Mouse (Mus musculus) liver, embryonic 16.5 days (tissue): ENCODE data around the gene Shld1. TPM values are rescaled to one million over a fixed set of nuclear protein-coding genes. Genes with fewer than 3 reads are reported as not detected.

Experiments used
- ATAC-seq: fragments of 200-750 bp; cut with Nextera tagmentation; 2 replicates; pipeline ENCODE4 v1.8.0; 2017; ENCODE audit warnings: low read depth, mild to moderate bottlenecking, moderate number of reproducible peaks, moderate library complexity
- H3K27ac ChIP-seq: fragments of 300-500 bp; sonication (generic); 2 replicates; pipeline ENCODE4 v1.5.1; 2014; ENCODE audit warnings: mild to moderate bottlenecking, low read length
- H3K27me3 ChIP-seq: fragments of 300-500 bp; sonication (generic); 2 replicates; pipeline ENCODE4 v1.6.1; 2014; ENCODE audit warnings: low read depth, low read length, mixed read lengths; ENCODE audit not compliant: control insufficient read depth, insufficient read depth
- H3K36me3 ChIP-seq: fragments of 300-500 bp; sonication (generic); 2 replicates; pipeline ENCODE4 v1.6.1; 2014; ENCODE audit warnings: mild to moderate bottlenecking; ENCODE audit not compliant: control insufficient read depth, insufficient read depth
- H3K4me1 ChIP-seq: fragments of 300-500 bp; sonication (generic); 2 replicates; pipeline ENCODE4 v1.6.1; 2014; ENCODE audit warnings: low read depth, low read length, mixed read lengths; ENCODE audit not compliant: control insufficient read depth
- H3K4me2 ChIP-seq: fragments of 300-500 bp; sonication (generic); 2 replicates; pipeline ENCODE4 v1.6.1; 2014; ENCODE audit warnings: low read depth, low read length, mixed read lengths
- H3K4me3 ChIP-seq: fragments of 300-500 bp; sonication (generic); 2 replicates; pipeline ENCODE4 v1.5.1; 2014; ENCODE audit warnings: low read depth, mild to moderate bottlenecking, low read length
- H3K9ac ChIP-seq: fragments of 300-500 bp; sonication (generic); 2 replicates; pipeline ENCODE4 v1.6.1; 2014; ENCODE audit warnings: low read depth, low read length
- H3K9me3 ChIP-seq: fragments of 300-500 bp; sonication (generic); replicated peaks from 2 replicates; pipeline ENCODE4 v1.6.1; 2016; ENCODE audit warnings: low read length; ENCODE audit not compliant: control insufficient read depth
- whole genome bisulfite sequencing: fragments of 180-500 bp; shearing (Covaris S2); extraction: QIAGEN DNeasy Blood & Tissue Kit; methylation state at CpG from one replicate; pipeline ENCODE4 v1.1.7; 2014; ENCODE audit not compliant: insufficient replicate concordance; 5-methylcytosine and 5-hydroxymethylcytosine counted together
- polyA plus RNA-seq: library from polyadenylated mRNA; unstranded; fragments of >200 nt; fragmentation: Nextera tagmentation; extraction: Ambion mirVana; gene quantifications from 2 replicates; pipeline ENCODE4 v1.2.1, GENCODE M21; 2015

The Shld1 gene
- polyA plus RNA-seq, 1 experiment from 2014 or later = 9.8 TPM

GRCm38 (mm10) chr2:132725376-132725905 is 38.7 kb downstream of the Shld1 start:
- no peak for ATAC-seq
- WGBS = 61% methylated on average over 9 of the region's 9 CpGs
- Histone ChIP-seq H3K27ac (no peak overlapping the region), H3K4me2 (no peak overlapping the region), H3K9ac (no peak overlapping the region), H3K27me3 (no peaks in the 10 kb centered on the region), H3K9me3 (no peaks in the 10 kb centered on the region), H3K4me3 (no peak overlapping the region), H3K4me1 (no peaks in the 10 kb centered on the region), H3K36me3 (no peaks in the 10 kb centered on the region)

GRCm38 (mm10) chr2:132726156-132726555 is 39.4 kb downstream of the Shld1 start:
- Histone ChIP-seq H3K4me2 (no peak overlapping the region), H3K27ac (no peak overlapping the region), H3K36me3 (no peaks in the 10 kb centered on the region), H3K27me3 (no peaks in the 10 kb centered on the region), H3K4me1 (no peaks in the 10 kb centered on the region), H3K9me3 (no peaks in the 10 kb centered on the region), H3K4me3 (no peak overlapping the region), H3K9ac (no peak overlapping the region)
- no peak for ATAC-seq
- WGBS = 79% methylated on average over 2 of the region's 2 CpGs

GRCm38 (mm10) chr2:132732940-132733339 is 46.2 kb downstream of the Shld1 start:
- no peak for ATAC-seq
- no peaks in the 10 kb centered on the region for H3K36me3 ChIP-seq
- H3K9ac ChIP-seq = no peak overlapping the region
- no peak overlapping the region for H3K4me3 ChIP-seq
- no peaks in the 10 kb centered on the region for H3K4me1 ChIP-seq
- H3K27ac ChIP-seq = no peak overlapping the region
- 64% methylated on average over 5 of the region's 5 CpGs for WGBS
- no peaks in the 10 kb centered on the region for H3K27me3 ChIP-seq
- H3K4me2 ChIP-seq = no peak overlapping the region
- no peaks in the 10 kb centered on the region for H3K9me3 ChIP-seq

GRCm38 (mm10) chr2:132733603-132734573 is 47.2 kb downstream of the Shld1 start:
- Histone ChIP-seq H3K4me3 (no peak overlapping the region), H3K36me3 (no peaks in the 10 kb centered on the region), H3K4me1 (no peaks in the 10 kb centered on the region), H3K27me3 (no peaks in the 10 kb centered on the region), H3K9ac (no peak overlapping the region), H3K27ac (no peak overlapping the region), H3K4me2 (no peak overlapping the region), H3K9me3 (no peaks in the 10 kb centered on the region)
- WGBS = 71% methylated on average over 10 of the region's 10 CpGs
- no peak for ATAC-seq

GRCm38 (mm10) chr2:132738816-132739432 is 52.2 kb downstream of the Shld1 start:
- no peaks in the 10 kb centered on the region for H3K9me3 ChIP-seq
- WGBS = 45% methylated on average over 2 of the region's 2 CpGs
- no peaks in the 10 kb centered on the region for H3K36me3 ChIP-seq
- no peaks in the 10 kb centered on the region for H3K27me3 ChIP-seq
- no peak overlapping the region for H3K27ac ChIP-seq
- no peak overlapping the region for H3K4me2 ChIP-seq
- no peak overlapping the region for H3K9ac ChIP-seq
- no peak overlapping the region for H3K4me3 ChIP-seq
- H3K4me1 ChIP-seq = no peaks in the 10 kb centered on the region
- no peak for ATAC-seq

- no peak for ATAC-seq
- Histone ChIP-seq H3K4me3 (no peak overlapping the region), H3K9me3 (no peaks in the 10 kb centered on the region), H3K36me3 (no peaks in the 10 kb centered on the region), H3K9ac (no peak overlapping the region), H3K4me2 (no peak overlapping the region), H3K27ac (no peak overlapping the region), H3K4me1 (no peaks in the 10 kb centered on the region), H3K27me3 (no peaks in the 10 kb centered on the region)
- 65% methylated on average over 8 of the region's 8 CpGs for WGBS
Measured at GRCm38 (mm10) chr2:132741862-132742347, 55.2 kb downstream of the Shld1 start.

- Histone ChIP-seq H3K9me3 (no peaks in the 10 kb centered on the region), H3K27ac (no peak overlapping the region), H3K9ac (no peak overlapping the region), H3K4me3 (no peak overlapping the region), H3K27me3 (no peaks in the 10 kb centered on the region), H3K4me1 (no peaks in the 10 kb centered on the region), H3K36me3 (no peaks in the 10 kb centered on the region), H3K4me2 (no peak overlapping the region)
- 69% methylated on average over 5 of the region's 5 CpGs for WGBS
- ATAC-seq = no peak
Measured at GRCm38 (mm10) chr2:132744866-132745265, 58.1 kb downstream of the Shld1 start.

GRCm38 (mm10) chr2:132746108-132746507 is 59.4 kb downstream of the Shld1 start:
- H3K4me3 ChIP-seq = no peak overlapping the region
- H3K27me3 ChIP-seq = no peaks in the 10 kb centered on the region
- no peaks in the 10 kb centered on the region for H3K4me1 ChIP-seq
- H3K9me3 ChIP-seq = no peaks in the 10 kb centered on the region
- H3K27ac ChIP-seq = no peak overlapping the region
- WGBS = 58% methylated on average over 3 of the region's 3 CpGs
- no peaks in the 10 kb centered on the region for H3K36me3 ChIP-seq
- no peak overlapping the region for H3K4me2 ChIP-seq
- no peak overlapping the region for H3K9ac ChIP-seq
- ATAC-seq = no peak

- H3K9me3 ChIP-seq = no peaks in the 10 kb centered on the region
- no peak for ATAC-seq
- H3K36me3 ChIP-seq = no peaks in the 10 kb centered on the region
- H3K9ac ChIP-seq = no peak overlapping the region
- H3K4me1 ChIP-seq = no peaks in the 10 kb centered on the region
- no peak overlapping the region for H3K4me3 ChIP-seq
- no peak overlapping the region for H3K4me2 ChIP-seq
- no peak overlapping the region for H3K27ac ChIP-seq
- H3K27me3 ChIP-seq = no peaks in the 10 kb centered on the region
Measured at GRCm38 (mm10) chr2:132750726-132751125, 64.0 kb downstream of the Shld1 start.
